Mouse (Mus musculus) C2C12 (cell line): ENCODE measurements at regions not wholly inside any gene's neighbourhood (a gene's known extent, or its start where the extent isn't known, plus 50 kb on each side); places are given as distances from the start of the nearest gene placed in this dataset.

ENCODE experiments used
- CEBPB ChIP-seq: IDR thresholded peaks from one replicate; pipeline ENCODE4 v1.6.1; 2011; ENCODE audit warnings: low read depth, mild to moderate bottlenecking, control low read depth, moderate library complexity
- CTCF ChIP-seq: IDR thresholded peaks from one replicate; pipeline ENCODE4 v1.5.1; 2011; ENCODE audit not compliant: control insufficient read depth, insufficient read depth, insufficient read length
- FOSL1 ChIP-seq: IDR thresholded peaks from one replicate; pipeline ENCODE4 v1.8.0; 2011; ENCODE audit warnings: mild to moderate bottlenecking, low read length; ENCODE audit not compliant: poor library complexity, insufficient read depth, severe bottlenecking
- MAX ChIP-seq: IDR thresholded peaks from one replicate; pipeline ENCODE4 v1.6.1; 2011; ENCODE audit warnings: mild to moderate bottlenecking, control low read depth
- MYOD1 ChIP-seq: IDR thresholded peaks from one replicate; pipeline ENCODE4 v1.6.1; 2011; ENCODE audit warnings: low read depth; ENCODE audit not compliant: control insufficient read depth, insufficient read length

- TF ChIP-seq CEBPB, result no peak
- TF ChIP-seq CTCF, result no peak
- TF ChIP-seq MYOD1, result no peak
- TF ChIP-seq FOSL1, result no peak
- TF ChIP-seq MAX, result no peak
Observed at GRCm38 (mm10) chr4:142947673-142948072, 265.1 kb downstream of the Prdm2 start.
